Mouse (Mus musculus) liver, adult 10 weeks (tissue): ENCODE measurements around the gene Irs3. TPM values are rescaled to one million over a fixed set of nuclear protein-coding genes. Genes with fewer than 3 reads are reported as not detected.

Source experiments
- polyA plus RNA-seq: library from polyadenylated mRNA; stranded (reverse); fragments of 350-450 nt; fragmentation: Illumina TruSeq; extraction: RNeasy Lipid Tissue Mini Kit (QIAGEN cat#74804); gene quantifications from one replicate; pipeline ENCODE4 v1.2.3, GENCODE M21; 2014; ENCODE audit warnings: low read depth, low replicate concordance

Irs3 gene
- not detected for polyA plus RNA-seq

GRCm38 (mm10) chr5:137645652-137646091 lies at the start of gene Irs3:
Gene Irs3 (minus strand): TSS chr5:137645714.

DNA sequence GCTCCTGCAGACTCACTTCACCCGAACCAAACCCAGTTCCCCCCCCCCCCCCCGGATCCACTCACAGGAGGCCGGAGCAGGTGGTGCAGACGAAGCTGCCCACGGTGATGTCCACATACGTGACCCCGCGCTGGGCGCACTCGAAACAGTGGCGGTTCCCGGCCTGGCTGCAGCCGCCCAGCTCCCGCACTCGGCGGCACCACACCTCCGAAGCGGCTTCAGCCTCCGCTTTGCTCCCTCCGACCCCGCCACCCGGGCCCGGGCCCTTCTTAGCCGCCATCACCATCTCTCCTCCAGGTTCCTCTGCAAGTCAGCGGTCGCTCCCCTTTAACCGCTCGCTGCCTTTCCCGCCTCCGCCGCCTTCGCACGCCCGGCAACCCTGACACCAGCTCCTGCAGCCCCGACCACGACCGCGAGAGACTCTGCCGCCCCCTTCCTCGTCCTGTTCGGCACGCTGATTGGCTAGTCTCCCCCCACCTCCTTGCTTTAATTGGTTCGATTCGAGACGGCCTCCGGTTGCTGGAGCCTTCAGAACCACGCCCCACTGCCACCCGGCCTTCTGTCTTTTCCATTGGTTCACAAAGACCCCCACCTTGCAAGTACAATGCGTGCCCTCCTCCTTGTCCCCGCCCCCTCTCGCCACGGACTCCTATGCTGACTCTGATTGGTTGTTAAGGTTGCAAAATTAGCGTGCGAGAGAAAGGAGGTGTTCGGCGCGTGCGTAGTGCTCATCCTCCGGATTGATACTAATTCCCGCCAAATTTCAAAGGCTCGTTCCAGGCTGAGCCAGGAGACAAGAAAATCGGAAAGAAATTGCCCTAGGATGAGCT lies 39.0 kb upstream of the Irs3 start, which contains the start of gene Agfg2:
TSS of gene Agfg2 (minus strand) at position 433 of the 830 bp plus-strand sequence.

GRCm38 (mm10) chr5:137641054-137641453 lies 4.5 kb downstream of the Irs3 start, which contains the start of gene Sap25:
Gene Sap25 (plus strand): TSS chr5:137641334.

GRCm38 (mm10) chr5:137628498-137629305 lies 16.8 kb downstream of the Irs3 start, which contains the start of the genes Fbxo24, Lrch4 and Gm20605:
Gene Fbxo24 (minus strand): TSS chr5:137629002.
Gene Lrch4 (plus strand): TSS chr5:137629121.
Gene Gm20605 (plus strand): TSS chr5:137629175.

GRCm38 (mm10) chr5:137613550-137613949 lies 32.0 kb downstream of the Irs3 start, which contains the start of gene Pcolce:
Gene Pcolce (minus strand): TSS chr5:137613784.

DNA sequence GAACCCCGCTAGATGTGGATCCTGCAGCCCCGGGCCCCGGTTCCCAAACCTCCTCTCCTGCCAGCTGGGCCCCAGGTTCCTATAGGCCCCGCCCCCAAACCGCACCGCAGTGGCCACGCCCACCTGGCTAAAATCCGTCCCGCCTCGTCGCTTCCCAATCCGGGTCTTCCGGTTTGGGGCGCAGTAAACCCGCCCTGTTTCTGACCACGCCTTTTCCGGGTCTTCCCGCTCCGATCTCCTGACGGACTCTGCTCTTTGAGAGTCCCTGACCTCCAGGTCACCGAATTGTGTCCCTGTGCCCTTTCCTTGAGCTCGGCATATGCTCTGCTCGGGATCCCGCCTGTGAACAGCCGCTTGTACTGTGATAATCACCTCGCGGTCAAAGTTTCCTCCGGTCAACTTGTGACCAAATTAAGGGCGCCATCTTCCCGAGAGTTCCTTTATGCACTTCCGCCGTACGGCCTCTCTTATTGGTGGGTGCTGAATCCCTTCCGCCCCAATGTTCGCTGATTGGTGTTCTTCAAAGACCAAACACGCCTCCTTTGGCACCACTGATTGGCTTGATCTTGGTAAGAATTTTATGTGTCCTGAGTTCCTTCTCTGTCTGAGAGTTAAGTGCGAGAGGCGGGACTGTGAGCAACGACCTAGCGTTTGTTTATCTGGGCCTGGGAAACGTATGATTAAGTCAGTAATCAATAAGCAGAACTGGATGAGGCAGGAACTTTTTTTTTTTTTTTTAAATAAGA lies 44.7 kb downstream of the Irs3 start, which contains the start of gene Mospd3:
TSS of gene Mospd3 (minus strand) at position 440 of the 746 bp plus-strand sequence.

Other genes starting within 250 kb of the Irs3 start
- gene Zan, start 168.7 kb downstream of the Irs3 start, polyA plus RNA-seq = not detected
- not detected for gene Pop7, start 143.2 kb downstream of the Irs3 start, polyA plus RNA-seq
- 1.5 TPM for gene Gigyf1, start 127.2 kb downstream of the Irs3 start, polyA plus RNA-seq
- not detected for gene Epo, start 112.5 kb downstream of the Irs3 start, polyA plus RNA-seq
- gene Gnb2, start 112.2 kb downstream of the Irs3 start, polyA plus RNA-seq = 5.5 TPM
- not detected for gene Actl6b, start 92.2 kb downstream of the Irs3 start, polyA plus RNA-seq
- 32.0 TPM for gene Tfr2, start 75.9 kb downstream of the Irs3 start, polyA plus RNA-seq
- gene Mospd3, start 44.7 kb downstream of the Irs3 start, polyA plus RNA-seq = 1.3 TPM
- gene Pcolce, start 31.9 kb downstream of the Irs3 start, polyA plus RNA-seq = 0.64 TPM
- gene Fbxo24, start 16.7 kb downstream of the Irs3 start, polyA plus RNA-seq = not detected
- 0.40 TPM for gene Lrch4, start 16.6 kb downstream of the Irs3 start, polyA plus RNA-seq
- gene Gm20605, start 16.5 kb downstream of the Irs3 start, polyA plus RNA-seq = not detected
- gene Sap25, start 4.4 kb downstream of the Irs3 start, polyA plus RNA-seq = not detected
- gene Agfg2, start 39.0 kb upstream of the Irs3 start, polyA plus RNA-seq = 10.3 TPM
- not detected for gene Nyap1, start 95.9 kb upstream of the Irs3 start, polyA plus RNA-seq
- 0.79 TPM for gene Tsc22d4, start 100.0 kb upstream of the Irs3 start, polyA plus RNA-seq
- gene Ppp1r35, start 133.1 kb upstream of the Irs3 start, polyA plus RNA-seq = 2.5 TPM
- 4.4 TPM for gene Mepce, start 141.9 kb upstream of the Irs3 start, polyA plus RNA-seq
- 8.9 TPM for gene Zcwpw1, start 142.1 kb upstream of the Irs3 start, polyA plus RNA-seq
- gene Pilra, start 190.6 kb upstream of the Irs3 start, polyA plus RNA-seq = 3.2 TPM
- 3.8 TPM for gene Pilrb1, start 212.4 kb upstream of the Irs3 start, polyA plus RNA-seq
- gene Pilrb2, start 226.1 kb upstream of the Irs3 start, polyA plus RNA-seq = 3.2 TPM